Mouse (Mus musculus) left cerebral cortex, postnatal 36 days (tissue): ENCODE measurements at regions not wholly inside any gene's neighbourhood (a gene's known extent, or its start where the extent isn't known, plus 50 kb on each side); places are given as distances from the start of the nearest gene placed in this dataset.

Source experiments
- DNase-seq, 2 experiments: peaks; one replicate each; pipeline ENCODE4 v3.0.0; 2021 to 2022; ENCODE audit warnings: low spot score in 2 of 2, mixed read lengths in 1 of 2
- intact Hi-C: fragments of 180-260 bp; cut with DNase I; formaldehyde crosslinking; loops from one replicate; pipeline ENCODE4 v1.15.1; 2025

DNA sequence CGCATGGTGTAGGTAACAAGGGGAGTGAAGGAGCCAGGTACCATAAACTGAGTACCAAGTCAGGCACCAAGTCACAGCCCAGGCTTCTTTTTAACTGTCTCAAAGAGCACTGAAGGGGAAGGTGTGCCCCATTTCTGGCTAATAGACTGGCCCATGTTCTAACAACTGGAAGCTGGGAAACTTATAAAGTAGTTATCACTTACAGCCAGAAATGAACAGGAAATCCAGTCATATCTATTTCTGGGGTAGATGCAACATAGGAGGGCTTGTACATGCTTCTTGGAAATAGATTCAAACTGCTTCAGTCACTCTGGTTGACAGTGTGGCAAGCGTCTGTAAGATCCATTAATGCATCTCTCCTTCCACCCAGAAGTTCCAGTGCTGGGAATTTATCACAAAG, 635.3 kb upstream of the Fam160b2 start:
- intact Hi-C loops, result no loop called here
- DNase-seq, result no peak

DNA sequence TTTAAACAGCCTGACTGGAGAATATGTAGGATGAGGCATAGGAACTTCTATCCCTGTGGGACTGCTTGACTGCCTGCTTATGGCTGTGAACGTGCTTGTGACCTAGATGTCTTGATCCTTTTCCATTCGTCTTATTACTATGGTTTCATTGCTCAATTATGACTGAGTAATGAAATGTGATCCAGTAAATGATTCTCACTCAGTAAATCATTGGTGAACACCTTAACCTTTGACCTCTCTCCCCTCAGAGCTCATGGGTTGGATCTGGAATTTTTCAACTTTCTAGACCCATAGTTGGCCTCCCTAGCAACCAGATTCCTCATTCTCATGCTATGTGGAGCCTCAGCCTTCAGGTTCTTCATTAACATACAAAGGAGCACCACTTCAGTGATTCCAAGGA, 634.6 kb upstream of the Fam160b2 start:
- DNase-seq, result no peak
- intact Hi-C loops, result no loop called here

GRCm38 (mm10) chr14:71231223-71231815, 631.7 kb upstream of the Fam160b2 start:
- intact Hi-C loops, result no loop called here

GRCm38 (mm10) chr14:71230484-71231188, 631.0 kb upstream of the Fam160b2 start:
- intact Hi-C loops, result no loop called here
- no peak for DNase-seq

More at GRCm38 (mm10) chr14:71231223-71231815, 631.7 kb upstream of the Fam160b2 start:
- no peak for DNase-seq

- DNase-seq, result no peak
- intact Hi-C loops, result no loop called here
Observed at GRCm38 (mm10) chr14:71229955-71230354, 630.3 kb upstream of the Fam160b2 start.

DNA sequence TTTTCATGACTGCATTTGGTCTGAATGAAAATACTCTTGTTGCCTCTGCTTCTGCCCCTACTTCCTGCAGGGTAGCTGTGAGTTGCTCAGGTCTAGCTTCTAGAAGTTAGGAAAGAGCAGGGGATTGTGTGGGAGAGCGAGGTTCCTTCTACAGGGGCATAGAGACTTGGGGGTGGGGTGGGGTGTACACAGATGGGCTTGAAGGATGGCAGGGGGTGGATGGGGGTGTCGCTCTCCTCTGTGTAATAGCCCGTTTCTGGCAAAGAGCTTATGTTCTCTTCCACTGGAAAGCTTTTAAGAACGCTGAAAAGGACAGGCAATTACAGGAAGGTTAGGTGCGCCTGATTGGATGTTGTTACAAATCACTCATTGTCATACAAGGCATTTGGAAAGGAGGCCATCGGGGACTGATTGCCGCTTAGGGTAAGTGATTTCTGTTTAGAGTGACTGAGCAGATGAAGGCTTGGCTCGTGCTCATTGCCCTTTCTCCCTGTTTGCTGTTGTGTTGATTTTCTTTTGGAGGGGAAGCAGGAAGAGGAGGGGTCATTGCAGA, 629.3 kb upstream of the Fam160b2 start:
- intact Hi-C loops, result no loop called here
- DNase-seq, result no peak

DNA sequence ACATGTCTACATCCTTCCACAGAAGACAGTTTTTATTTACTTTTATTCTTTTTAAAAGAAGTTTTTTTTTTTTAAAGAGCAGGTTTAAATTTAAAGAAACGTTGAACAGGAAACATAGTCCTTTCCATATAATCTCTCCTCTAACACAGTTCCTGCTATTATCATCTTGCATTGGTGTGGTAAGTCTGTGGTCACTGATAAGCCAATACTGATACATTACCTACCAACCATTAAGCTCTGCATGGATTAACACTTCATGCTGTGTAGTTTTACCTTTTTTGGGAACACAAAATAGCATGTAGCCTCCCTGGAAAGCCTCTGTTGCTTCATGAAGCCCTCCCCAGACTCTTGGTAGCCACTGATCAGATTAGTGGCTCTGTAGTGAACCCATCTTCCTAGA, 617.4 kb upstream of the Fam160b2 start:
- intact Hi-C loops, result no loop called here
- DNase-seq, result no peak

DNA sequence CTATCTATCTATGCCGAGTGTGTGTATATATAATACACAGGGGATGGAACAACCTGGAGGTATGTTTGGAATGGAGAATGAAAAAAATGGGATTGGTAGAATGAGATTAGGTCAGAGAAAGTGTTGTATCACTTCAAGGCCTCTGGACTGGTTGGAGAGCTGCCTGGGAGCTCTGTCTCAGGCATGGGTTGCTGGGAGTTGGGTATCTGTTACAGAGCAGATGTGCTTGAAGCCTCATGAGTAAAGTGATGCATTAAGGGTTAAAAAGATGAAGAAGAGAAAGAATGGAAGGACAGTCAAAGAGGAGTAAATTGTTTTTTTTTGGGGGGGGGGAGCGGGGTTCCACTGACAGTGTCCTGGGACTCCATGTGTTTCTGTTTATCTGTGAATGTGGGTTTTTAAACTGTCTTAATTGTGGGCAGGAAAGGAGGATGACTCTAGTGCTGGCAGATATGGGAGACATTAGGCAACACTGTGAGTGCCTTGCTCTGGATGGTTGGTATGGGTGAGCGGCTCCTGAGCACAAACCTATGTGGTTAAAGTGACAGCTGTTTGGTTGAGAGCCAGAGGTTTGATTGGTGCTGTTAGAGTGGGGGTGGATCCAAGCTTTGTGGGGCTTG, 611.8 kb upstream of the Fam160b2 start:
- no peak for DNase-seq
- intact Hi-C loops, result no loop called here

- intact Hi-C loops, result no loop called here
- DNase-seq, result no peak
Observed at GRCm38 (mm10) chr14:71203459-71203858, 603.8 kb upstream of the Fam160b2 start.

DNA sequence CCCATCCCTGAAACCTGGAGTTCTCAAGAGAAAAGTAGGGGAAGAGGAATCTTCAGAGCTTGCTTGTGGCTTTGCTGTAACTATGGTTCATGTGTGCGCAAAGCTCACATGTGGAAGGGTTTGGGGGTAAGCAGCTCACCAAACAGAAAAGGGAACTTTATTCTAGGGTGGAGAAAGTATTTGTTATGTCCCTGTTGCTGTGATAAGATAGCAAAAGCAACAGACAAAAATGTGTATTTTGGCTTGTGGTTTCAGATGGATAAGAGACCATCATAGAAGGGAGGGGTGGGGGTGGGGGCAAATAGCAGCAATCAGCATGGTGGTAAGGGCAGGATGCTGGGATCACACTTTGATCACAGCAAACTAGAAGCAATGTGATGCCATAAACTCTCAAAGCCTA, 601.3 kb upstream of the Fam160b2 start:
- intact Hi-C loops, result no loop called here
- no peak for DNase-seq

DNA sequence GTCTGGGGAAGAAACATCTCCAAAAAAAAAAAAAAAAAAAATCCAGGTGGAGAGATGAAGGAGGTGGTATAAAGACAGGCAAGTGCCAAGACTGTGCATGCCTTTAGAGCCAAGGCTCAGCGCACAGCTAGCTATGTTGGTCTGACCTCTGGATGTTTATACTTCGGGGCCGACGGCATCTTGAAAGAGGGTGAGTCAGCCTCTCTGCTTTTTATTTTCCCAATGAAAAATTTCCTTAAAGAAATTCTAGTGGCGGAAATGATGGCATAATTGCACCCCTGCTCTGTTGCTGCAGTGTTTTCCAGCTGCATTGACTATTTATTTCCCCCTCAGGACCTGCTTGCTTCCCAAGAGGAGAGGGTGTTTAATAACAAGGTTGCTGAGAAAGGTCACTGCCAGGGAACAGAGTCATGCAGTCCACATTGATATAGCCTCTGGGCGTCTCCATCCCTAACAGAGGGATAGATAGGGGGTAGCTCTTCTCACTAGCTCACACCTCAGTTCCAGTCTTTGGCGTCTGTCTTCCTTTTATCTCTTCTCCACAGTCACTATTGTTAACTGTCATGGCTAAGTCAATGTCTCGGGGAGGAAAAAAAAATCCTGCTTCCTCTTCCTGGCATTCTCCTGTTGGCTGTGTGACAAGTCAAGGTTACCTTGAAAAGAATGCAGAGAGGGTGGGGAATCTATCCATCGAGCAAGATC, 599.7 kb upstream of the Fam160b2 start:
- no peak for DNase-seq
- intact Hi-C loops, result no loop called here

GRCm38 (mm10) chr14:71194219-71194618, 594.6 kb upstream of the Fam160b2 start:
- no peak for DNase-seq
- intact Hi-C loops, result no loop called here

GRCm38 (mm10) chr14:71192486-71192885, 592.9 kb upstream of the Fam160b2 start:
- intact Hi-C loops, result no loop called here
- no peak for DNase-seq

- intact Hi-C loops, result no loop called here
- no peak for DNase-seq
Observed at GRCm38 (mm10) chr14:71189360-71189759, 589.7 kb upstream of the Fam160b2 start.

- no peak for DNase-seq
- intact Hi-C loops, result no loop called here
Observed at GRCm38 (mm10) chr14:71177341-71177740, 577.7 kb upstream of the Fam160b2 start.

DNA sequence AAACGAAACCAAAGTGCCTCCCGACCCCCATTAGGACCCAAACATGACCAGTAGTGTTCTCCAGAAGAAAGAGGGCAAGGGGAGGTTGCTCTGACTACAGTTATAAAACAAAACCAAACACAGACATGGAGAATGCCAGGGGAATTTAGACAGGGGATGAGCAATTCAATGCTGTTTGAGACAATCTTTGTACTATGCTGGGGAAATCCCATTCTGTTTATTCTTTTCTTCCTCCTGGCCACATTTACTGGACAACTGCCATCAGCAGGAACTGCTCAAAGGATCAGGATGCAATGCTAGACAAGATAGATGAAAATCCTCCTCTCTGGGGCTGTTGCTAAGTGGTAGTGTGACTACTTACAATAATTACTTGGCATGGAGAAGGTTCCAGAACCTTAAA, 574.5 kb upstream of the Fam160b2 start:
- intact Hi-C loops, result no loop called here

DNA sequence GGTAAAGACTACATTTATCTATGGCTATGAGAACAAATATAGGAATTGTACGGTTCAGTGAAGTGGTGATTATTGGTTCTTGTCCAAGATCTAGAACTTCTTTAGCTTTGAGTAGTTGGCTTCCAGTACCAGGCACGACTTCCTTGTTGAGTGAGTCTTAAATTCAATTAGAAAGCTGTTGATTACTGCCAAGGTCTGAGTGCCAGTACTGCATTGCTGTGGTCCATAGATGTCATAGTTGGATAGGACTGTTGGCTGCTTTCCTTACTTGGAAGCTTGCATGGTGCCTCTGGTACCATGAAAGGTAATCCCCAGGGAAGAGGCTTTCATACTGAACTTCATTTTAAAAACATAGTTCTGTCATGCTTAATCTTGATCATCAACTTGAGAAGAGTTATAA, 559.9 kb upstream of the Fam160b2 start:
- no peak for DNase-seq
- intact Hi-C loops, result no loop called here

More for the DNA sequence above, 574.5 kb upstream of the Fam160b2 start:
- no peak for DNase-seq

DNA sequence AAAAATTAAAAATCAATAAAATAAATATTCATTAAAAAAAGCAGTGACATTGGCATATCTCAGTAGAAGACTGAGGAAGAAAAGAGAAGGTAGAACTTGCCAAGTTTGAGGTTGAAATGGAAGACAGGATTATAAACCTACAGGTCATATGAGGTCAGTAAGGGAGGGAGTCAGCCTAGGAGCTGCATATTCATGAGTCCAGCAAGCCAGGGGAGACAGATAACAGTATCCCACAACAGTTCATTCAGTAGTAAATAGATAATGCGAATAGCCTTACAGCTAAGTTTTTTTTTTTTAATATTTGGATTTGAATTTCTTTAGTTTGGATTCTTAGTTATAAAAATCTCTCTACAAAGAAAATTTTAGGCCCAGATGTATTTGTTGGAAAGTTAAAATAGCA, 542.8 kb upstream of the Fam160b2 start:
- intact Hi-C loops, result no loop called here
- DNase-seq, result no peak

DNA sequence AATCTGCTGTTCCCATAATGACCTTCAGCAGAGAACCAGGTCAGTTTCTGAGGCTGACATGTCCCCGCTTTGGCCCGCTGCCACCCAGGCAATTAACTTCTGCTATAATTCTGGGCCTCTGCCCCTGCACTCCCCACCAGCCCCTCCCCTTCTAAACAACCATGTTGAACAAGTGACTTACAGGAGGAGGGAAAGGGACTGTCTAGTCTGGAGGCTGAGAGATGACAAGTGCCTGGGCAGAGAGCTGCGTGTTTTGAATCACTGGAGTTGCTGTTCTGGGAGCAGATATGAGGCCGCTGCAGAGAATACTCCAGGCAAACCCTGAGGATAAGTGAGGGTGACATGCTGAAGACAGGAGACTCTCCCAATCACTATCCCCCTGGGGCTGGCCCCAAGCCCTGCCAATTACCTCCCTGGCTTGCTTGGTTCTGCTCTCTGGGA, 530.2 kb upstream of the Fam160b2 start:
- no peak for DNase-seq

GRCm38 (mm10) chr14:71128495-71128894, 528.9 kb upstream of the Fam160b2 start:
- intact Hi-C loops, result no loop called here
- no peak for DNase-seq

More for the DNA sequence above, 530.2 kb upstream of the Fam160b2 start:
- intact Hi-C loops, result no loop called here
